Mouse (Mus musculus): ENCODE results near the gene Abat. TPM values are rescaled to one million over a fixed set of nuclear protein-coding genes. Genes with fewer than 3 reads are reported as not detected.

The Abat gene
- 84.9 and 115 TPM in 2 replicates for polyA plus RNA-seq (2014; fragmentation: Nextera tagmentation; extraction: Ambion mirVana)

GRCm38 (mm10) chr16:8513236-8513906 is at the start of gene Abat:
Abat (plus strand) TSS chr16:8513429.
- Histone ChIP-seq H3K4me1 (ENCODE audit: control insufficient read depth, insufficient read depth, low read length) (peaks cover 23% of the 10 kb centered on the region), H3K36me3 (ENCODE audit: control insufficient read depth, insufficient read depth, low read length) (no peaks in the 10 kb centered on the region), H3K9me3 (ENCODE audit: control insufficient read depth, low read length) (no peaks in the 10 kb centered on the region), H3K9ac (replicated peaks; ENCODE audit: low read depth, low read length) (peak within 1 kb of the TSS; percentile 54), H3K27ac (ENCODE audit: low read depth, low read length) (peak within 1 kb of the TSS; percentile 75), H3K4me3 (ENCODE audit: low read depth, low read length) (peak within 1 kb of the TSS; percentile 50), H3K27me3 (ENCODE audit: control insufficient read depth, insufficient read depth, low read length) (no peaks in the 10 kb centered on the region), H3K4me2 (ENCODE audit: low read depth, low read length) (peak within 1 kb of the TSS; percentile 83)
- ATAC-seq (ENCODE audit: low read depth), result peak; percentile 99
- WGBS, result under 1% methylated on average over 46 of the region's 46 CpGs

GRCm38 (mm10) chr16:8470132-8470531 is 43.1 kb upstream of the Abat start:
- Histone ChIP-seq H3K27ac (ENCODE audit: low read depth, low read length) (no peak overlapping the region), H3K9ac (replicated peaks; ENCODE audit: low read depth, low read length) (no peak overlapping the region), H3K4me1 (ENCODE audit: control insufficient read depth, insufficient read depth, low read length) (0 out of 2 replicates have a peak, but pooled peaks cover 4% of the 10 kb centered on the region), H3K36me3 (ENCODE audit: control insufficient read depth, insufficient read depth, low read length) (no peaks in the 10 kb centered on the region), H3K9me3 (ENCODE audit: control insufficient read depth, low read length) (no peaks in the 10 kb centered on the region), H3K4me2 (ENCODE audit: low read depth, low read length) (peak overlapping the region; percentile 72), H3K27me3 (ENCODE audit: control insufficient read depth, insufficient read depth, low read length) (no peaks in the 10 kb centered on the region), H3K4me3 (ENCODE audit: low read depth, low read length) (no peak overlapping the region)
- peak; percentile 71; the same call in 1 of the 2 replicates for ATAC-seq (ENCODE audit: low read depth)
- WGBS, result 79% methylated on average over 2 of the region's 2 CpGs

GRCm38 (mm10) chr16:8470603-8471481 is 42.4 kb upstream of the Abat start, which contains the start of gene Mettl22:
Mettl22 (plus strand) TSS chr16:8470788.
- under 1% methylated on average over 48 of the region's 48 CpGs for WGBS
- Histone ChIP-seq H3K36me3 (ENCODE audit: control insufficient read depth, insufficient read depth, low read length) (no peaks in the 10 kb centered on the region), H3K27ac (ENCODE audit: low read depth, low read length) (peak within 1 kb of the TSS; percentile 70), H3K27me3 (ENCODE audit: control insufficient read depth, insufficient read depth, low read length) (no peaks in the 10 kb centered on the region), H3K9me3 (ENCODE audit: control insufficient read depth, low read length) (no peaks in the 10 kb centered on the region), H3K4me1 (ENCODE audit: control insufficient read depth, insufficient read depth, low read length) (0 out of 2 replicates have a peak, but pooled peaks cover 4% of the 10 kb centered on the region), H3K9ac (replicated peaks; ENCODE audit: low read depth, low read length) (peak within 1 kb of the TSS; percentile 65), H3K4me3 (ENCODE audit: low read depth, low read length) (peak within 1 kb of the TSS; percentile 67), H3K4me2 (ENCODE audit: low read depth, low read length) (peak within 1 kb of the TSS; percentile 72)
- peak; percentile 98 for ATAC-seq (ENCODE audit: low read depth)

GRCm38 (mm10) chr16:8487396-8488005 is 25.7 kb upstream of the Abat start:
- peaks cover 15% of the 10 kb centered on the region for H3K36me3 ChIP-seq (ENCODE audit: control insufficient read depth, insufficient read depth, low read length)
- no peak overlapping the region for H3K4me3 ChIP-seq (ENCODE audit: low read depth, low read length)
- no peaks in the 10 kb centered on the region for H3K27me3 ChIP-seq (ENCODE audit: control insufficient read depth, insufficient read depth, low read length)
- H3K9me3 ChIP-seq (ENCODE audit: control insufficient read depth, low read length), result no peaks in the 10 kb centered on the region
- H3K4me1 ChIP-seq (ENCODE audit: control insufficient read depth, insufficient read depth, low read length), result peaks cover 5% of the 10 kb centered on the region; the same call in 1 of the 2 replicates
- no peak overlapping the region for H3K4me2 ChIP-seq (ENCODE audit: low read depth, low read length)
- WGBS, result 96% methylated on average over 9 of the region's 9 CpGs
- no peak overlapping the region for H3K27ac ChIP-seq (ENCODE audit: low read depth, low read length)
- no peak for ATAC-seq (ENCODE audit: low read depth)
- H3K9ac ChIP-seq (replicated peaks; ENCODE audit: low read depth, low read length), result no peak overlapping the region

GRCm38 (mm10) chr16:8489340-8489739 is 23.9 kb upstream of the Abat start:
- H3K27ac ChIP-seq (ENCODE audit: low read depth, low read length), result no peak overlapping the region

GRCm38 (mm10) chr16:8491743-8492490 is 21.3 kb upstream of the Abat start:
- no peaks in the 10 kb centered on the region for H3K27me3 ChIP-seq (ENCODE audit: control insufficient read depth, insufficient read depth, low read length)
- peaks cover 8% of the 10 kb centered on the region for H3K36me3 ChIP-seq (ENCODE audit: control insufficient read depth, insufficient read depth, low read length)
- H3K4me3 ChIP-seq (ENCODE audit: low read depth, low read length), result no peak overlapping the region
- no peak overlapping the region for H3K27ac ChIP-seq (ENCODE audit: low read depth, low read length)
- WGBS, result 11% methylated on average over 13 of the region's 13 CpGs
- no peak overlapping the region for H3K4me2 ChIP-seq (ENCODE audit: low read depth, low read length)
- peaks cover 5% of the 10 kb centered on the region; the same call in 1 of the 2 replicates for H3K4me1 ChIP-seq (ENCODE audit: control insufficient read depth, insufficient read depth, low read length)
- no peaks in the 10 kb centered on the region for H3K9me3 ChIP-seq (ENCODE audit: control insufficient read depth, low read length)
- H3K9ac ChIP-seq (replicated peaks; ENCODE audit: low read depth, low read length), result no peak overlapping the region
- peak; percentile 54; the same call in 1 of the 2 replicates for ATAC-seq (ENCODE audit: low read depth)

More at GRCm38 (mm10) chr16:8489340-8489739, 23.9 kb upstream of the Abat start:
- H3K9me3 ChIP-seq (ENCODE audit: control insufficient read depth, low read length), result no peaks in the 10 kb centered on the region
- H3K9ac ChIP-seq (replicated peaks; ENCODE audit: low read depth, low read length), result no peak overlapping the region
- H3K4me3 ChIP-seq (ENCODE audit: low read depth, low read length), result no peak overlapping the region
- 73% methylated on average over 5 of the region's 5 CpGs for WGBS
- H3K27me3 ChIP-seq (ENCODE audit: control insufficient read depth, insufficient read depth, low read length), result no peaks in the 10 kb centered on the region
- H3K4me2 ChIP-seq (ENCODE audit: low read depth, low read length), result no peak overlapping the region
- H3K36me3 ChIP-seq (ENCODE audit: control insufficient read depth, insufficient read depth, low read length), result peaks cover 10% of the 10 kb centered on the region
- ATAC-seq (ENCODE audit: low read depth), result no peak
- H3K4me1 ChIP-seq (ENCODE audit: control insufficient read depth, insufficient read depth, low read length), result peaks cover 5% of the 10 kb centered on the region; the same call in 1 of the 2 replicates

- Histone ChIP-seq H3K36me3 (ENCODE audit: control insufficient read depth, insufficient read depth, low read length) (no peaks in the 10 kb centered on the region), H3K27me3 (ENCODE audit: control insufficient read depth, insufficient read depth, low read length) (no peaks in the 10 kb centered on the region), H3K27ac (ENCODE audit: low read depth, low read length) (no peak overlapping the region), H3K4me3 (ENCODE audit: low read depth, low read length) (no peak overlapping the region), H3K9ac (replicated peaks; ENCODE audit: low read depth, low read length) (no peak overlapping the region), H3K4me2 (ENCODE audit: low read depth, low read length) (no peak overlapping the region), H3K4me1 (ENCODE audit: control insufficient read depth, insufficient read depth, low read length) (peaks cover 5% of the 10 kb centered on the region; the same call in 1 of the 2 replicates), H3K9me3 (ENCODE audit: control insufficient read depth, low read length) (no peaks in the 10 kb centered on the region)
- 15% methylated on average over 4 of the region's 4 CpGs for WGBS
- ATAC-seq (ENCODE audit: low read depth), result peak; percentile 64; the same call in 1 of the 2 replicates
Measured at GRCm38 (mm10) chr16:8494268-8494667, 19.0 kb upstream of the Abat start.

- no peak overlapping the region for H3K4me2 ChIP-seq (ENCODE audit: low read depth, low read length)
- peaks cover 1% of the 10 kb centered on the region; the same call in 1 of the 2 replicates for H3K4me1 ChIP-seq (ENCODE audit: control insufficient read depth, insufficient read depth, low read length)
- ATAC-seq (ENCODE audit: low read depth), result no peak
- no peaks in the 10 kb centered on the region for H3K9me3 ChIP-seq (ENCODE audit: control insufficient read depth, low read length)
- H3K36me3 ChIP-seq (ENCODE audit: control insufficient read depth, insufficient read depth, low read length), result no peaks in the 10 kb centered on the region
- no peak overlapping the region for H3K4me3 ChIP-seq (ENCODE audit: low read depth, low read length)
- no peaks in the 10 kb centered on the region for H3K27me3 ChIP-seq (ENCODE audit: control insufficient read depth, insufficient read depth, low read length)
- WGBS, result 65% methylated on average over 2 of the region's 2 CpGs
- H3K27ac ChIP-seq (ENCODE audit: low read depth, low read length), result no peak overlapping the region
- H3K9ac ChIP-seq (replicated peaks; ENCODE audit: low read depth, low read length), result no peak overlapping the region
Measured at GRCm38 (mm10) chr16:8496967-8497366, 16.3 kb upstream of the Abat start.
